8 mouse cellular contexts compared by ENCODE assay signal in genomic region chr5:112325546-112326445, GRCm38 (mm10). TPM values are rescaled to one million over a fixed set of nuclear protein-coding genes. Genes with fewer than 3 reads are reported as not detected.
A peak's percentile ranks its signal among the peaks of the same experiment; 100 is the strongest.
DNase-seq lines count a peak whose midpoint lies in the region; ATAC-seq and TF ChIP-seq lines count a peak whose summit lies in the region.

Tfip11 (plus strand) TSS chr5:112326358.

- H3K9ac ChIP-seq in heart, embryonic 15.5 days: peak within 1 kb of the TSS; percentile 67
- peak within 1 kb of the TSS; percentile 81 for H3K9ac ChIP-seq in liver, embryonic 14.5 days (replicated peaks)
- H3K9ac ChIP-seq in neural tube, embryonic 11.5 days (ENCODE audit: low read length): peak within 1 kb of the TSS; percentile 75
- H3K9ac ChIP-seq in stomach, postnatal 0 days (ENCODE audit: low read length): peak within 1 kb of the TSS; percentile 85

- no peaks in the 10 kb centered on the region for H3K9me3 ChIP-seq in forebrain, embryonic 10.5 days
- H3K9me3 ChIP-seq in heart, embryonic 15.5 days (replicated peaks): no peaks in the 10 kb centered on the region
- H3K9me3 ChIP-seq in liver, embryonic 14.5 days (ENCODE audit: control insufficient read depth, low read length): no peaks in the 10 kb centered on the region
- no peaks in the 10 kb centered on the region for H3K9me3 ChIP-seq in neural tube, embryonic 11.5 days (ENCODE audit: control insufficient read depth, low read length)
- no peaks in the 10 kb centered on the region for H3K9me3 ChIP-seq in stomach, postnatal 0 days (ENCODE audit: control insufficient read depth, low read length)

- TF ChIP-seq CTCF in liver, embryonic 14.5 days (IDR thresholded peaks at IDR 0.05; ENCODE audit: low read depth): peak; percentile 33; the same call in 1 of the 2 replicates
- peak; percentile 43 for TF ChIP-seq CTCF in stomach, postnatal 0 days (IDR thresholded peaks at IDR 0.05; ENCODE audit: low read depth)

- peak; percentile 82 to 88 for DNase-seq in CD8-positive naive resting alpha-beta T cell, adult 2 months (ENCODE audit: low read depth in 2 of 2, low spot score in 2 of 2)
- DNase-seq in c-Kit-positive CD71-negative TER-119-negative erythroid progenitor cells, embryonic 14.5 days (ENCODE audit: low read depth): peak; percentile 92
- peak; percentile 94 for DNase-seq in forebrain, embryonic 10.5 days (ENCODE audit: extremely low spot score, low spot score)
- peak; percentile 97 to 98 for DNase-seq in kidney, postnatal 25 days
- peak; percentile 83 to 86 (median 84) for DNase-seq in liver, embryonic 14.5 days (ENCODE audit: low read depth in 3 of 3, low spot score in 3 of 3)
- DNase-seq in neural tube, embryonic 11.5 days (ENCODE audit: low spot score): peak; percentile 97
- DNase-seq in stomach, postnatal 0 days (ENCODE audit: low spot score): peak; percentile 96

- H3K4me2 ChIP-seq in heart, embryonic 15.5 days: peak within 1 kb of the TSS; percentile 66
- peak within 1 kb of the TSS; percentile 78 for H3K4me2 ChIP-seq in liver, embryonic 14.5 days (ENCODE audit: low read depth)
- H3K4me2 ChIP-seq in neural tube, embryonic 11.5 days (ENCODE audit: low read depth): peak within 1 kb of the TSS; percentile 74
- peak within 1 kb of the TSS; percentile 70 for H3K4me2 ChIP-seq in stomach, postnatal 0 days (replicated peaks; ENCODE audit: low read depth)

- TF ChIP-seq EP300 in liver, embryonic 14.5 days (IDR thresholded peaks at IDR 0.05; ENCODE audit: low read depth): no peak
- TF ChIP-seq EP300 in stomach, postnatal 0 days (optimal IDR thresholded peaks at IDR 0.05): no peak

- H3K27ac ChIP-seq in forebrain, embryonic 10.5 days: peak within 1 kb of the TSS; percentile 83
- peak within 1 kb of the TSS; percentile 77 for H3K27ac ChIP-seq in heart, embryonic 15.5 days
- H3K27ac ChIP-seq in liver, embryonic 14.5 days: peak within 1 kb of the TSS; percentile 31
- peak within 1 kb of the TSS; percentile 44 for H3K27ac ChIP-seq in neural tube, embryonic 11.5 days (ENCODE audit: low read depth, low read length)
- peak within 1 kb of the TSS; percentile 84 for H3K27ac ChIP-seq in stomach, postnatal 0 days (replicated peaks)

- peak; percentile 81 for ATAC-seq in heart, embryonic 15.5 days (replicated peaks; ENCODE audit: insufficient number of reproducible peaks, insufficient read depth, low FRiP score, low read depth)
- peak; percentile 71 for ATAC-seq in liver, embryonic 14.5 days (ENCODE audit: insufficient read depth)
- ATAC-seq in neural tube, embryonic 11.5 days (ENCODE audit: insufficient read depth, low FRiP score, low TSS enrichment): peak; percentile 92
- ATAC-seq in stomach, postnatal 0 days (ENCODE audit: low FRiP score, low TSS enrichment): peak; percentile 92

- H3K4me3 ChIP-seq in forebrain, embryonic 10.5 days: peak within 1 kb of the TSS; percentile 83
- peak within 1 kb of the TSS; percentile 68 for H3K4me3 ChIP-seq in heart, embryonic 15.5 days
- H3K4me3 ChIP-seq in liver, embryonic 14.5 days (ENCODE audit: insufficient read depth in 1 of 2, low read depth in 2 of 2, low read length in 2 of 2): peak within 1 kb of the TSS; percentile 81 to 96
- H3K4me3 ChIP-seq in neural tube, embryonic 11.5 days (ENCODE audit: low read depth, low read length): peak within 1 kb of the TSS; percentile 98
- H3K4me3 ChIP-seq in stomach, postnatal 0 days (ENCODE audit: low read depth, low read length): peak within 1 kb of the TSS; percentile 97

- H3K36me3 ChIP-seq in forebrain, embryonic 10.5 days (replicated peaks): peaks cover 32% of the 10 kb centered on the region
- peaks cover 25% of the 10 kb centered on the region for H3K36me3 ChIP-seq in heart, embryonic 15.5 days
- peaks cover 4% of the 10 kb centered on the region for H3K36me3 ChIP-seq in liver, embryonic 14.5 days (replicated peaks; ENCODE audit: control insufficient read depth, insufficient read depth, low read depth)
- peaks cover 5% of the 10 kb centered on the region; the same call in 1 of the 2 replicates for H3K36me3 ChIP-seq in neural tube, embryonic 11.5 days (ENCODE audit: control insufficient read depth, insufficient read depth, low read length)
- peaks cover 13% of the 10 kb centered on the region for H3K36me3 ChIP-seq in stomach, postnatal 0 days (ENCODE audit: control insufficient read depth, insufficient read depth, low read length)

- 7% methylated on average over 48 of the region's 48 CpGs for WGBS in forebrain, embryonic 10.5 days
- WGBS in heart, embryonic 15.5 days: 8% methylated on average over 48 of the region's 48 CpGs
- 5% methylated on average over 48 of the region's 48 CpGs for WGBS in liver, embryonic 14.5 days (ENCODE audit: insufficient replicate concordance)
- 9% methylated on average over 48 of the region's 48 CpGs for WGBS in neural tube, embryonic 11.5 days
- 8% methylated on average over 48 of the region's 48 CpGs for WGBS in stomach, postnatal 0 days

- no peaks in the 10 kb centered on the region for H3K27me3 ChIP-seq in forebrain, embryonic 10.5 days (ENCODE audit: poor library complexity, severe bottlenecking)
- no peaks in the 10 kb centered on the region for H3K27me3 ChIP-seq in heart, embryonic 15.5 days
- H3K27me3 ChIP-seq in liver, embryonic 14.5 days (ENCODE audit: control insufficient read depth, insufficient read depth, low read length): no peaks in the 10 kb centered on the region
- no peaks in the 10 kb centered on the region for H3K27me3 ChIP-seq in neural tube, embryonic 11.5 days (ENCODE audit: control insufficient read depth, insufficient read depth, low read length)
- H3K27me3 ChIP-seq in stomach, postnatal 0 days (ENCODE audit: control insufficient read depth, insufficient read depth, low read length): no peaks in the 10 kb centered on the region

- H3K4me1 ChIP-seq in forebrain, embryonic 10.5 days: peaks cover 32% of the 10 kb centered on the region
- peaks cover 20% of the 10 kb centered on the region for H3K4me1 ChIP-seq in heart, embryonic 15.5 days (replicated peaks)
- peaks cover 18 to 20% of the 10 kb centered on the region in 2 experiments for H3K4me1 ChIP-seq in liver, embryonic 14.5 days (replicated peaks; ENCODE audit: control insufficient read depth in 2 of 2, insufficient read depth in 2 of 2, low read length in 1 of 2)
- H3K4me1 ChIP-seq in neural tube, embryonic 11.5 days (ENCODE audit: control insufficient read depth, insufficient read depth, low read length): peaks cover 10% of the 10 kb centered on the region
- peaks cover 9% of the 10 kb centered on the region for H3K4me1 ChIP-seq in stomach, postnatal 0 days (replicated peaks; ENCODE audit: control insufficient read depth, insufficient read depth)

RNA-seq across cellular contexts. Expression of gene Tfip11, which starts in this region (rescaled TPM):
- 41.7 and 42.0 TPM in 2 replicates for polyA plus RNA-seq in forebrain, embryonic 10.5 days (2016; fragmentation: Nextera tagmentation; extraction: Ambion mirVana)
- polyA plus RNA-seq in heart, embryonic 15.5 days (2015; fragmentation: Nextera tagmentation; extraction: Ambion mirVana): 15.2 and 19.6 TPM in 2 replicates
- polyA plus RNA-seq in liver, embryonic 14.5 days (2012; rRNA removed): 10.7 and 11.6 TPM in 2 replicates
- polyA plus RNA-seq in liver, embryonic 14.5 days (2014; fragmentation: Nextera tagmentation; extraction: Ambion mirVana): 8.0 and 9.2 TPM in 2 replicates
- 30.6 and 32.9 TPM in 2 replicates for polyA plus RNA-seq in neural tube, embryonic 11.5 days (2014; fragmentation: Nextera tagmentation; extraction: Ambion mirVana)
- polyA plus RNA-seq in stomach, postnatal 0 days (2015; fragmentation: Nextera tagmentation; extraction: Ambion mirVana): 12.4 and 12.9 TPM in 2 replicates

Comparison
In these comparisons a context has a peak if more than half of its experiments do, and no peak if none do; other contexts are left out.
1. Peak in every context shown above with its lines: DNase-seq, ATAC-seq, H3K4me3 ChIP-seq and H3K27ac ChIP-seq.
2. H3K27ac ChIP-seq: peak in every context shown above with its lines; median percentile 84 in stomach, postnatal 0 days; 83 in forebrain, embryonic 10.5 days; 77 in heart, embryonic 15.5 days; 44 in neural tube, embryonic 11.5 days; 31 in liver, embryonic 14.5 days.